Mouse (Mus musculus): ENCODE data around the gene Spata5.
"Not testable (repeated sequence)": the region's sequence is repeated elsewhere in the genome, so short reads cannot be mapped to it uniquely, and the experiment has no call there.

DNA sequence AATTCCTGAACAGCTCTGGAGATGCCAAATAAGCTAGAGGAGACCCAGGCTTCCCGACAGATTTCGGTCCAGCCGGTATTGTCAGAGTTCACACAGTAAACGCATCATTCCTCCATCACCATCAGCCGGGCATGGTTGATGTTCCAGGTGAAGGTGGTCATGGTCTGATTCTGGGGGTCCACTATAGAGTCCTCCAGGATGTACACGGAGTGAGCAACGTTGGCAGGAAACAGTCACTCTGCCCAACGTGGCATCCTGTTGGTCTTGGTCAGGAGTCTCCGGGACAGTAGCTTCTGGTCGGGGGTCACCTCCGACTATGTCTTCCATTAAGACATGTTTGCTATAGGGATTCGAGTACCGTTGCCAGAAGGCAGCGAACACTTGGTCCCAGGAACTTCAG is 179.9 kb downstream of the Spata5 start:
- TF ChIP-seq JUN (IDR thresholded peaks at IDR 0.05; ENCODE audit: insufficient read depth, low read depth, low read length); EP300 (IDR thresholded peaks at IDR 0.05; ENCODE audit: low read length); GABPA (IDR thresholded peaks at IDR 0.05; ENCODE audit: insufficient replicate concordance, low read depth, low read length); USF1 (IDR thresholded peaks at IDR 0.05; ENCODE audit: low read depth, low read length); RAD21 (IDR thresholded peaks at IDR 0.05; ENCODE audit: low read depth, low read length); CTCF (conservative IDR thresholded peaks at IDR 0.05 in 1 of 2, IDR thresholded peaks at IDR 0.05 in 1 of 2; ENCODE audit: low read depth in 2 of 2, low read length in 2 of 2); BHLHE40 (IDR thresholded peaks at IDR 0.05; ENCODE audit: low read depth, low read length); POLR2A (IDR thresholded peaks at IDR 0.05; ENCODE audit: low read depth, low read length); MAX (IDR thresholded peaks at IDR 0.05; ENCODE audit: low read length); CHD2 (IDR thresholded peaks at IDR 0.05; ENCODE audit: low read length); MYC (IDR thresholded peaks at IDR 0.05; ENCODE audit: low read depth, low read length); ETS1 (conservative IDR thresholded peaks at IDR 0.05; ENCODE audit: low read depth, low read length); MAZ (IDR thresholded peaks at IDR 0.05; ENCODE audit: low read depth, low read length): not testable (repeated sequence)
